Mouse (Mus musculus) CH12.LX (cell line): ENCODE measurements at regions not wholly inside any gene's neighbourhood (a gene's known extent, or its start where the extent isn't known, plus 50 kb on each side); places are given as distances from the start of the nearest gene placed in this dataset.

Source experiments
- DNase-seq: peaks from one replicate; pipeline ENCODE4 v3.0.0-alpha.2; 2013; ENCODE audit errors: extremely low read depth
- H3K27ac ChIP-seq: 2 replicates; pipeline ENCODE4 v1.5.1; 2012; ENCODE audit warnings: low read depth, mild to moderate bottlenecking, control low read depth, moderate library complexity; ENCODE audit not compliant: insufficient read depth
- H3K27me3 ChIP-seq: replicated peaks from 2 replicates; pipeline ENCODE3; 2012; ENCODE audit warnings: inconsistent platforms
- H3K36me3 ChIP-seq, 2 experiments: replicated peaks in 1 of 2; 2 replicates each; pipeline versions ENCODE3 to v1.6.1; 2012; ENCODE audit warnings: inconsistent platforms in 1 of 2, low read length in 1 of 2, mild to moderate bottlenecking in 1 of 2, mixed read lengths in 1 of 2, moderate library complexity in 1 of 2; ENCODE audit not compliant: control insufficient read depth in 1 of 2, insufficient read depth in 1 of 2
- H3K4me1 ChIP-seq, 2 experiments: 2 replicates each; pipeline ENCODE4 v1.6.1; 2012; ENCODE audit warnings: inconsistent platforms in 1 of 2, moderate library complexity in 1 of 2; ENCODE audit not compliant: insufficient read depth in 2 of 2, control insufficient read depth in 1 of 2
- H3K4me2 ChIP-seq: 2 replicates; pipeline ENCODE4 v1.6.1; 2012; ENCODE audit warnings: low read depth, mild to moderate bottlenecking, control low read depth; ENCODE audit not compliant: poor library complexity, insufficient read depth, severe bottlenecking
- H3K4me3 ChIP-seq, 3 experiments: fragments of 150-350 bp in 1 of 3; sonication (generic) in 1 of 3; replicated peaks in 1 of 3; 2 replicates each; pipeline versions ENCODE3 to v1.5.1; 2011 to 2012; ENCODE audit warnings: low read depth in 2 of 3, low read length in 2 of 3, mild to moderate bottlenecking in 2 of 3, moderate library complexity in 2 of 3, control low read depth in 1 of 3, improper control_type of control experiment in 1 of 3, inconsistent platforms in 1 of 3, mixed read lengths in 1 of 3; ENCODE audit not compliant: poor library complexity in 1 of 3
- H3K79me2 ChIP-seq: replicated peaks from 2 replicates; pipeline ENCODE4 v1.6.1; 2012; ENCODE audit warnings: mild to moderate bottlenecking, moderate library complexity; ENCODE audit not compliant: control insufficient read depth, poor library complexity, insufficient read depth, severe bottlenecking; ENCODE audit errors: extremely low read depth
- H3K9ac ChIP-seq: 2 replicates; pipeline ENCODE4 v1.6.1; 2012; ENCODE audit warnings: low read depth, mild to moderate bottlenecking, control low read depth, moderate library complexity; ENCODE audit not compliant: insufficient read depth
- H3K9me3 ChIP-seq: replicated peaks from 2 replicates; pipeline ENCODE3; 2012; ENCODE audit warnings: low read length, inconsistent platforms, mixed read lengths
- BHLHE40 ChIP-seq: IDR thresholded peaks from 2 replicates; pipeline ENCODE4 v1.6.1; 2011; ENCODE audit warnings: mild to moderate bottlenecking, low read depth, low read length, improper control_type of control experiment
- CHD1 ChIP-seq: IDR thresholded peaks from 2 replicates; pipeline ENCODE4 v1.6.1; 2012; ENCODE audit warnings: low read depth, low read length, improper control_type of control experiment, inconsistent platforms
- ELF1 ChIP-seq: IDR thresholded peaks from 2 replicates; pipeline ENCODE4 v1.6.1; 2014; ENCODE audit warnings: low read depth, mild to moderate bottlenecking, inconsistent platforms, low read length, improper control_type of control experiment
- EP300 ChIP-seq: IDR thresholded peaks from 2 replicates; pipeline ENCODE4 v1.6.1; 2011; ENCODE audit warnings: low read length, improper control_type of control experiment
- ETS1 ChIP-seq: conservative IDR thresholded peaks from 2 replicates; pipeline ENCODE4 v1.6.1; 2012; ENCODE audit warnings: low read depth, mild to moderate bottlenecking, inconsistent platforms, low read length, improper control_type of control experiment, moderate library complexity
- IRF4 ChIP-seq: IDR thresholded peaks from 2 replicates; pipeline ENCODE4 v1.6.1; 2014; ENCODE audit warnings: low read depth, mild to moderate bottlenecking, inconsistent platforms, low read length, improper control_type of control experiment
- JUN ChIP-seq: IDR thresholded peaks from 2 replicates; pipeline ENCODE4 v1.6.1; 2011; ENCODE audit warnings: low read depth, mild to moderate bottlenecking, low read length, improper control_type of control experiment, moderate library complexity; ENCODE audit not compliant: insufficient read depth
- MAFK ChIP-seq: IDR thresholded peaks from 2 replicates; pipeline ENCODE4 v1.6.1; 2011; ENCODE audit warnings: low read length, improper control_type of control experiment; ENCODE audit not compliant: insufficient replicate concordance
- MAX ChIP-seq: IDR thresholded peaks from 2 replicates; pipeline ENCODE4 v1.6.1; 2011; ENCODE audit warnings: low read length, improper control_type of control experiment
- MAZ ChIP-seq: IDR thresholded peaks from 2 replicates; pipeline ENCODE4 v1.6.1; 2012; ENCODE audit warnings: low read depth, mild to moderate bottlenecking, inconsistent platforms, low read length, improper control_type of control experiment, moderate library complexity
- MEF2A ChIP-seq: IDR thresholded peaks from 2 replicates; pipeline ENCODE4 v1.6.1; 2014; ENCODE audit warnings: low read depth, mild to moderate bottlenecking, inconsistent platforms, low read length, improper control_type of control experiment, borderline replicate concordance
- MXI1 ChIP-seq: IDR thresholded peaks from 2 replicates; pipeline ENCODE4 v1.6.1; 2011; ENCODE audit warnings: mild to moderate bottlenecking, low read depth, low read length, improper control_type of control experiment
- MYC ChIP-seq: IDR thresholded peaks from 2 replicates; pipeline ENCODE4 v1.6.1; 2011; ENCODE audit warnings: low read depth, mild to moderate bottlenecking, improper control_type of control experiment, low read length
- NELFE ChIP-seq: IDR thresholded peaks from 2 replicates; pipeline ENCODE4 v1.6.1; 2011; ENCODE audit warnings: low read depth, low read length, improper control_type of control experiment
- NRF1 ChIP-seq: IDR thresholded peaks from 2 replicates; pipeline ENCODE4 v1.6.1; 2014; ENCODE audit warnings: low read depth, mild to moderate bottlenecking, inconsistent platforms, low read length, improper control_type of control experiment, moderate library complexity
- POLR2A ChIP-seq: IDR thresholded peaks from 2 replicates; pipeline ENCODE4 v1.6.1; 2011; ENCODE audit warnings: low read depth, mild to moderate bottlenecking, improper control_type of control experiment, low read length
- POLR2AphosphoS2 ChIP-seq: IDR thresholded peaks from 2 replicates; pipeline ENCODE4 v1.6.1; 2011; ENCODE audit warnings: low read depth, low read length, improper control_type of control experiment
- RAD21 ChIP-seq: IDR thresholded peaks from 2 replicates; pipeline ENCODE4 v1.6.1; 2011; ENCODE audit warnings: low read depth, mild to moderate bottlenecking, low read length, improper control_type of control experiment, moderate library complexity
- RCOR1 ChIP-seq: conservative IDR thresholded peaks from 2 replicates; pipeline ENCODE4 v1.6.1; 2012; ENCODE audit warnings: low read depth, mild to moderate bottlenecking, inconsistent platforms, low read length, improper control_type of control experiment
- SIN3A ChIP-seq: IDR thresholded peaks from 2 replicates; pipeline ENCODE4 v1.6.1; 2012; ENCODE audit warnings: low read length, improper control_type of control experiment, inconsistent platforms
- TBP ChIP-seq: conservative IDR thresholded peaks from 2 replicates; pipeline ENCODE4 v1.6.1; 2011; ENCODE audit warnings: low read depth, low read length, improper control_type of control experiment
- USF2 ChIP-seq: conservative IDR thresholded peaks from 2 replicates; pipeline ENCODE4 v1.6.1; 2011; ENCODE audit warnings: low read depth, low read length, improper control_type of control experiment
- ZMIZ1 ChIP-seq: IDR thresholded peaks from 2 replicates; pipeline ENCODE4 v1.6.1; 2012; ENCODE audit warnings: low read depth, mild to moderate bottlenecking, inconsistent platforms, low read length, improper control_type of control experiment
- dilution Hi-C: fragments of 300-500 bp; cut with MboI; formaldehyde crosslinking; loops from 2 replicates; pipeline ENCODE4 v1.14.3; 2020; ENCODE audit warnings: low sequenced_read_pairs; ENCODE audit not compliant: extremely low pct_unique_long_range_greater_than_20kb, extremely low pct_ligation_motif_present
- in situ Hi-C: fragments of 300-500 bp; cut with MboI; formaldehyde crosslinking; loops from 3 replicates; pipeline ENCODE4 v1.14.3; 2019; ENCODE audit warnings: low sequenced_read_pairs, low pct_ligation_motif_present, low pct_unique_long_range_greater_than_20kb, mixed read lengths

DNA sequence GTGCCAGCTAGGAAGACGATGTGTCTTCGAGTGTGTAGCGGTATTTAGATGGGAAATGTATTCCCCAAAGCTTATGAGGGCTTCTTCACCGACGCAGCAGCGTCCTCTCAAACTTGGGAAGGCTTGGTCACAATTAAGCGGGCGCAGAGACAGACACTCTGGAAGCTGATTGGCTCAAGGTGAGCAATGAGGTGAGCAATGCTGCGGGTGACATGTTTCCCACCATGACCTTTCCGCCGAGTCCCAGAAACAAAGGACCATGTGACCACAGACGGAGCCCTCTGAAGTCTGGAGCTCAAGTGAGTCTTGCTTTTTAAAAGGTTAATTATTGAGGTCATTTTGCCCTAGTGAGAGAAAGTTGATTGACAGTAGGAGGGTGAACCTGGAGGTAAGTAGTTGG is 108.0 kb upstream of the Bach2 start:
- Histone ChIP-seq H3K27ac (no peak overlapping the region), H3K9ac (no peak overlapping the region), H3K36me3 (no peaks in the 10 kb centered on the region), H3K27me3 (no peaks in the 10 kb centered on the region), H3K4me2 (no peak overlapping the region), H3K4me3 (no peak overlapping the region), H3K4me1 (peaks cover 6 to 16% of the 10 kb centered on the region in 2 experiments), H3K9me3 (no peaks in the 10 kb centered on the region), H3K79me2 (no peaks in the 10 kb centered on the region)
- in situ Hi-C loops (no loop called here), dilution Hi-C loops (no loop called here)
- no peak for DNase-seq
- no peak for TF ChIP-seq MAX
- no peak for TF ChIP-seq MXI1
- no peak for TF ChIP-seq SIN3A
- no peak for TF ChIP-seq RCOR1

DNA sequence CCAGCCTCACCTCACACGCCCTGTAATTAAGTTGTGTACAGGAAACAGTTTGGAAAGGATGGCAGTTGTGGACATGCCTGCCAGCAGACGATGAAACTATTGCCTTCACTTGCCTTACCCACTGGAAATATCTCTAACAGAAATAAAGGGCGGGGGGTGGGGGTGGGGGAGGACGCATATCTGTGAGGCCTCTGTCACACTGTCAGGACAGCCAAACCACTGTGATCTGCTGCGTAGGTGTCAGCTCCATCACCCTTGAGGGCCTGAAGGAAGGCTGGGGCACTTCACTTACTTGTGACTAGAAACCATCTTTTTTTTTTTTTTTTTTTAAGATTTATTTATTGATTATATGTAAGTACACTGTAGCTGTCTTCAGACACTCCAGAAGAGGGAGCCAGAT is 106.8 kb upstream of the Bach2 start:
- in situ Hi-C loops, result no loop called here
- peaks cover under 1 to 8% of the 10 kb centered on the region in 2 experiments for H3K4me1 ChIP-seq
- no peak overlapping the region for H3K9ac ChIP-seq
- no peaks in the 10 kb centered on the region for H3K9me3 ChIP-seq
- H3K27me3 ChIP-seq, result no peaks in the 10 kb centered on the region
- H3K27ac ChIP-seq, result no peak overlapping the region
- TF ChIP-seq IRF4 (no peak), POLR2A (no peak), SIN3A (no peak), BHLHE40 (no peak), NELFE (no peak), MAZ (no peak), ELF1 (no peak), ETS1 (no peak), MEF2A (no peak), MAFK (no peak), JUN (no peak), MYC (no peak), EP300 (no peak), NRF1 (no peak), RAD21 (no peak), POLR2AphosphoS2 (no peak), CHD1 (no peak), TBP (no peak), USF2 (no peak), ZMIZ1 (no peak)
- DNase-seq, result no peak
- H3K79me2 ChIP-seq, result no peaks in the 10 kb centered on the region
- H3K4me2 ChIP-seq, result no peak overlapping the region
- dilution Hi-C loops, result no loop called here
- H3K4me3 ChIP-seq, result no peak overlapping the region
- H3K36me3 ChIP-seq, result no peaks in the 10 kb centered on the region
